Mouse (Mus musculus): ENCODE measurements around the gene Ints3.

DNA sequence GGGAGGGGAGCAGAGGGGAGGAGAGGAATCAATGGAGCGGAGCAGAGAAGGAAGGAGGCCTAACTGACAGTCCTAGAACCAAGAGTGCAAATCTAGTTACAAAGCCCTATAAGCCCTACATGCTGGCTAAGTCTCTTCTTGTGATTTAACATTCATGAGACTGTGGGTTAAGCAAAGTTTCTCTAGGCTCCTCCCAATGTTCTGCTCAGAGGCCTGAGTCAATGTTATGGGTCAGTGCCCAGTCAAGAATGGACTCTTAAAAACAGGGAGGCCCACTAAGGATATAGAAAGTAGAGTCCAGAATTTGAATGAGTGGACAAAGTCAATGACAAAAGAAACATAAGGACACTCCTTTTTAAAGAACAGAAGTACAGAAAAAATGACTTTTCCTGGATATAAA is 5.8 kb downstream of the Ints3 start:
- TF ChIP-seq CTCF (IDR thresholded peaks at IDR 0.05; ENCODE audit: low read depth, low read length) (no peak), POLR2A (IDR thresholded peaks at IDR 0.05; ENCODE audit: extremely low read depth, insufficient read depth, low read length) (no peak)

All from liver, adult 2 months (tissue).